In genomic region chr2:181381107-181381506, GRCm38 (mm10) we compare ENCODE assay signal across 24 mouse cellular contexts. TPM values are rescaled to one million over a fixed set of nuclear protein-coding genes. Genes with fewer than 3 reads are reported as not detected.
DNase-seq lines count a peak whose midpoint lies in the region; ATAC-seq and TF ChIP-seq lines count a peak whose summit lies in the region.
"Had no signal": no experiment of that assay in that cellular context is flagged by ENCODE, and none has a peak within 500 bp of the region (broad histone marks: within the 10 kb centered on the region; RNA-seq: fewer than 3 reads in every experiment).

No protein-coding gene starts in this region.

- peak overlapping the region; percentile 65 for H3K27ac ChIP-seq in spleen, adult 2 months (ENCODE audit: insufficient read depth, low read length)
- H3K27ac ChIP-seq in small intestine, adult 2 months (ENCODE audit: insufficient read depth, low read depth, low read length): no peak overlapping the region
- no peak overlapping the region for H3K27ac ChIP-seq in limb, embryonic 10.5 days
- H3K27ac ChIP-seq in stomach, postnatal 0 days (replicated peaks): no peak overlapping the region
- H3K27ac ChIP-seq: embryonic facial prominence, embryonic 15.5 days; gastrocnemius, adult 2 months; hindbrain, embryonic 14.5 days; neural tube, embryonic 12.5 days had no signal

- no peak for TF ChIP-seq EP300 in stomach, postnatal 0 days (optimal IDR thresholded peaks at IDR 0.05)

- 53% methylated on average over 5 of the region's 5 CpGs for WGBS in spleen, adult 2 months
- 84% methylated on average over 5 of the region's 5 CpGs for WGBS in small intestine, adult 2 months
- WGBS in limb, embryonic 10.5 days: 97% methylated on average over 5 of the region's 5 CpGs
- 93% methylated on average over 5 of the region's 5 CpGs for WGBS in stomach, postnatal 0 days

- H3K4me2 ChIP-seq in stomach, postnatal 0 days (replicated peaks; ENCODE audit: low read depth): no peak overlapping the region
- H3K4me2 ChIP-seq: embryonic facial prominence, embryonic 15.5 days; heart, embryonic 12.5 days; hindbrain, embryonic 14.5 days; liver, embryonic 11.5 days; neural tube, embryonic 12.5 days had no signal

- peaks cover 39% of the 10 kb centered on the region for H3K36me3 ChIP-seq in spleen, adult 2 months (ENCODE audit: control insufficient read depth, insufficient read depth, low read length)
- H3K36me3 ChIP-seq in small intestine, adult 2 months (ENCODE audit: control insufficient read depth, insufficient read depth, low read length): peaks cover 64% of the 10 kb centered on the region
- H3K36me3 ChIP-seq in limb, embryonic 10.5 days: peaks cover 86% of the 10 kb centered on the region
- H3K36me3 ChIP-seq in stomach, postnatal 0 days (ENCODE audit: control insufficient read depth, insufficient read depth, low read length): peaks cover 24% of the 10 kb centered on the region

- H3K9ac ChIP-seq in stomach, postnatal 0 days (ENCODE audit: low read length): no peak overlapping the region
- H3K9ac ChIP-seq: embryonic facial prominence, embryonic 15.5 days; forebrain, postnatal 0 days; heart, embryonic 12.5 days; hindbrain, embryonic 14.5 days; neural tube, embryonic 12.5 days had no signal

- no peaks in the 10 kb centered on the region for H3K27me3 ChIP-seq in spleen, adult 2 months (ENCODE audit: control insufficient read depth, insufficient read depth, low read length)
- no peaks in the 10 kb centered on the region for H3K27me3 ChIP-seq in small intestine, adult 2 months (ENCODE audit: control insufficient read depth, insufficient read depth, low read length)
- H3K27me3 ChIP-seq in limb, embryonic 10.5 days (ENCODE audit: low read depth, poor library complexity, severe bottlenecking): no peaks in the 10 kb centered on the region
- no peaks in the 10 kb centered on the region for H3K27me3 ChIP-seq in stomach, postnatal 0 days (ENCODE audit: control insufficient read depth, insufficient read depth, low read length)
- H3K27me3 ChIP-seq: embryonic facial prominence, embryonic 15.5 days; heart, embryonic 12.5 days; neural tube, embryonic 12.5 days had no signal

- H3K9me3 ChIP-seq in limb, embryonic 10.5 days (replicated peaks): no peaks in the 10 kb centered on the region
- H3K9me3 ChIP-seq in stomach, postnatal 0 days (ENCODE audit: control insufficient read depth, low read length): no peaks in the 10 kb centered on the region
- H3K9me3 ChIP-seq: embryonic facial prominence, embryonic 15.5 days; heart, embryonic 12.5 days; neural tube, embryonic 12.5 days had no signal

- H3K4me1 ChIP-seq in spleen, adult 2 months (ENCODE audit: control insufficient read depth, insufficient read depth, insufficient read length): peaks cover 19% of the 10 kb centered on the region; the same call in 1 of the 2 replicates
- peaks cover 2% of the 10 kb centered on the region; the same call in 1 of the 2 replicates for H3K4me1 ChIP-seq in small intestine, adult 2 months (ENCODE audit: control insufficient read depth, insufficient read depth, insufficient read length, low read length)
- H3K4me1 ChIP-seq in limb, embryonic 10.5 days: no peaks in the 10 kb centered on the region
- no peaks in the 10 kb centered on the region for H3K4me1 ChIP-seq in stomach, postnatal 0 days (replicated peaks; ENCODE audit: control insufficient read depth, insufficient read depth)
- H3K4me1 ChIP-seq: embryonic facial prominence, embryonic 15.5 days; neural tube, embryonic 12.5 days had no signal

- ATAC-seq in stomach, postnatal 0 days (ENCODE audit: low FRiP score, low TSS enrichment): no peak
- ATAC-seq: forebrain, postnatal 0 days; intestine, embryonic 16.5 days had no signal

- peak overlapping the region; percentile 61 for H3K4me3 ChIP-seq in spleen, adult 2 months (ENCODE audit: extremely low read depth, insufficient read depth, insufficient read length)
- peak overlapping the region; percentile 35 for H3K4me3 ChIP-seq in small intestine, adult 2 months (ENCODE audit: low read depth, low read length)
- no peak overlapping the region for H3K4me3 ChIP-seq in limb, embryonic 10.5 days
- no peak overlapping the region for H3K4me3 ChIP-seq in stomach, postnatal 0 days (ENCODE audit: low read depth, low read length)
- H3K4me3 ChIP-seq: embryonic facial prominence, embryonic 15.5 days; gastrocnemius, adult 2 months; heart, embryonic 12.5 days; neural tube, embryonic 12.5 days had no signal

- peak in 1 of 2 experiments; percentile 29 for DNase-seq in spleen, adult 2 months (ENCODE audit: low read depth in 1 of 2, low spot score in 2 of 2)
- no peak for DNase-seq in spleen, postnatal 14 days (ENCODE audit: low spot score in 2 of 2)
- peak; percentile 87 for DNase-seq in induced T-regulatory cell, adult 2 months (ENCODE audit: low read depth)
- DNase-seq in thymus, postnatal 4 days: peak; percentile 53
- DNase-seq in urinary bladder, postnatal 10 days (ENCODE audit: low spot score): no peak
- DNase-seq in limb, embryonic 10.5 days (ENCODE audit: low spot score): no peak
- no peak for DNase-seq in stomach, postnatal 0 days (ENCODE audit: low spot score)
- DNase-seq: adrenal gland, postnatal 36 days; cerebellum, adult 2 months; cerebellum, postnatal 36 days; forebrain, postnatal 0 days; gastrocnemius, adult 2 months; heart, postnatal 14 days; layer of hippocampus, postnatal 36 days; lung, adult 18-20 months; lung, postnatal 14 days; right cerebral cortex, adult 18-20 months had no signal

- TF ChIP-seq CTCF in spleen, adult 2 months (IDR thresholded peaks at IDR 0.05; ENCODE audit: extremely low read depth, insufficient read depth, insufficient read length, insufficient replicate concordance): no peak
- no peak for TF ChIP-seq CTCF in small intestine, adult 2 months (IDR thresholded peaks at IDR 0.05; ENCODE audit: extremely low read depth, insufficient read length, insufficient replicate concordance, low read depth, low read length)
- no peak for TF ChIP-seq CTCF in stomach, postnatal 0 days (IDR thresholded peaks at IDR 0.05; ENCODE audit: low read depth)

- no peak for TF ChIP-seq POLR2A in spleen, adult 2 months (IDR thresholded peaks at IDR 0.05; ENCODE audit: low read depth, low read length)
- no peak for TF ChIP-seq POLR2A in small intestine, adult 2 months (IDR thresholded peaks at IDR 0.05; ENCODE audit: low read depth, low read length)

RNA-seq across cellular contexts. Expression of gene Lime1, which starts 1.2 kb away (rescaled TPM):
- polyA plus RNA-seq in spleen, adult 2 months (2012; rRNA removed): 146 and 163 TPM in 2 replicates
- 53.5 and 89.8 TPM in 2 replicates for polyA plus RNA-seq in small intestine, adult 2 months (2012; rRNA removed)
- 26.1 and 30.6 TPM in 2 replicates for polyA plus RNA-seq in limb, embryonic 10.5 days (2016; fragmentation: Nextera tagmentation; extraction: Ambion mirVana)
- 8.3 and 8.8 TPM in 2 replicates for polyA plus RNA-seq in stomach, postnatal 0 days (2015; fragmentation: Nextera tagmentation; extraction: Ambion mirVana)

RNA-seq across cellular contexts. Expression of gene Arfrp1, which starts 15.9 kb away (rescaled TPM):
- 32.8 and 35.4 TPM in 2 replicates for polyA plus RNA-seq in spleen, adult 2 months (2012; rRNA removed)
- polyA plus RNA-seq in small intestine, adult 2 months (2012; rRNA removed): 15.8 and 23.5 TPM in 2 replicates
- 79.7 and 80.9 TPM in 2 replicates for polyA plus RNA-seq in limb, embryonic 10.5 days (2016; fragmentation: Nextera tagmentation; extraction: Ambion mirVana)
- polyA plus RNA-seq in stomach, postnatal 0 days (2015; fragmentation: Nextera tagmentation; extraction: Ambion mirVana): 30.1 and 33.7 TPM in 2 replicates

RNA-seq across cellular contexts. Expression of gene Zgpat, which starts 16.4 kb away (rescaled TPM):
- polyA plus RNA-seq in spleen, adult 2 months (2012; rRNA removed): 44.7 and 45.7 TPM in 2 replicates
- polyA plus RNA-seq in small intestine, adult 2 months (2012; rRNA removed): 15.7 and 20.7 TPM in 2 replicates
- polyA plus RNA-seq in limb, embryonic 10.5 days (2016; fragmentation: Nextera tagmentation; extraction: Ambion mirVana): 43.8 and 54.0 TPM in 2 replicates
- polyA plus RNA-seq in stomach, postnatal 0 days (2015; fragmentation: Nextera tagmentation; extraction: Ambion mirVana): 15.5 and 18.2 TPM in 2 replicates

Comparison
In these comparisons a context has a peak if more than half of its experiments do, and no peak if none do; other contexts are left out.
1. DNase-seq: peak in induced T-regulatory cell, adult 2 months (single experiment) and thymus, postnatal 4 days (single experiment); none in spleen, postnatal 14 days (0 of 2), urinary bladder, postnatal 10 days (single experiment), limb, embryonic 10.5 days (single experiment) and stomach, postnatal 0 days (single experiment).
2. H3K4me3 ChIP-seq: peak in spleen, adult 2 months (single experiment) and small intestine, adult 2 months (single experiment); none in limb, embryonic 10.5 days (single experiment) and stomach, postnatal 0 days (single experiment).